Mouse (Mus musculus) fibroblast of lung, adult 2 months (primary cell): ENCODE results near the gene Lcmt2.
A peak's percentile ranks its signal among the peaks of the same experiment; 100 is the strongest.

Source experiments
- DNase-seq: peaks from one replicate; pipeline ENCODE4 v3.0.0-alpha.2; 2011; ENCODE audit warnings: low read depth

Gene Lcmt2

GRCm38 (mm10) chr2:121115418-121115817 is 25.0 kb downstream of the Lcmt2 start:
- no peak for DNase-seq

GRCm38 (mm10) chr2:121109695-121110094 is 30.8 kb downstream of the Lcmt2 start, which contains the start of gene Tgm7:
TSS of gene Tgm7 (minus strand) at chr2:121109795.
- no peak for DNase-seq

GRCm38 (mm10) chr2:121105940-121106339 is 34.5 kb downstream of the Lcmt2 start:
- DNase-seq = no peak

GRCm38 (mm10) chr2:121102051-121102450 is 38.4 kb downstream of the Lcmt2 start:
- peak; percentile 39 for DNase-seq

GRCm38 (mm10) chr2:121089751-121090150 is 50.7 kb downstream of the Lcmt2 start:
- no peak for DNase-seq

GRCm38 (mm10) chr2:121088507-121088906 is 51.9 kb downstream of the Lcmt2 start:
- no peak for DNase-seq

GRCm38 (mm10) chr2:121085480-121086185 is 54.8 kb downstream of the Lcmt2 start, which contains the start of gene Tgm5:
TSS of gene Tgm5 (minus strand) at chr2:121085841.
- no peak for DNase-seq

GRCm38 (mm10) chr2:121082626-121083025 is 57.8 kb downstream of the Lcmt2 start:
- DNase-seq = no peak
